Mouse (Mus musculus): Measurements from ENCODE around the gene Slc35g2.

Slc35g2 gene

DNA sequence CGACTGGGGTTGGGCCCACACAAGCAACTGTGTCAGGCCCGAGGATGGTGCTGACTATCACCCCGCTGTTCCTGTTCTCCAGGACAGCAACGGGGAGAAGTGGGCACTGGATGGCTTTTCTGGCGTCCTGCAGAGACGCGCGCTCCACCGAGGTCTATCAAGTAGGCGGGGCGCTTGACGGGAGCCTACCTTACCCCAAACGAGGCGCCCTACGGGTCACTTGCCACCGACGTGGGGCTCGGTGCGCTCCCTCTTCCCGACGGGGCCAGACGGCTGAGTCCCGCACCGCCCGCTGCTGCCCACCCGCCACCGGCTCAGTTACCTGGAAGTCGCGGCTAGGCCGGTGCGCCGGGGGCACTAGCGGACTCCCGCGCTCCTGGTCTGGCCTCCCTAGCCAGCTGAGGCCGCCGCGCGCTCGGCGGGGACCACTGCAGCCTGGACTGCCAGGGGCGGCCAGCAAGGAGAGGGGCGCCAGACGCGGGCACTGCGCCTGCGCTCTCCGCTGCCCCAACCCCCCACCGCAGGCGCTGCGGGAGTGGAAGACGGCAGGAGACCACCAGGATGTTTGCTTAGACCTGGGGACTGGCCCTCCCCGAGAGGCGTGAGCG is at the start of gene Slc35g2:
Gene Slc35g2, minus strand, starts transcription at position 465 of the 608 bp plus-strand sequence.
- peak; percentile 40 for DNase-seq (ENCODE audit: low spot score)

DNA sequence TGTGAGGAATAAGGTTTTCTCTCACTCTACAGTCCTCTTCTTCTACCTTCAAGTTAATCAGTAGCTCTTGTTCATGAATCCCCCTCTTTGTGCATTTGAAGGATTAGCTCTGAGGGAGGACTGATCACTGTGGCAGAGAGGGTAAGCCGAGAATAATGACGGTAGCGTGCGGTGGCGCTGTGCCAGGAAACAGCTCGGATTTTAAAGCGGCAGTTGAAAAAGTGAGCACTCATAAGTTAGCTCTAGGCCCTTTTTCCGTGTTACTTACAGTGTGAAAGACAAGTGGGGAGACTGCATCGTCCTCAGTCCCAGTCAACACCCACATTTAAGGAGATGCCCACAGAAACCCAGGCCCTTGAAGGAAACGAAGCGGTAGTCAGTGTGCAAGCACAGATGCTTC is 46.1 kb upstream of the Slc35g2 start:
- DNase-seq (ENCODE audit: low spot score): no peak

- no peak for DNase-seq (ENCODE audit: low spot score)
Observed at GRCm38 (mm10) chr9:100613501-100614071, 42.7 kb upstream of the Slc35g2 start.

GRCm38 (mm10) chr9:100605985-100606554 is 35.2 kb upstream of the Slc35g2 start:
- no peak for DNase-seq (ENCODE audit: low spot score)

GRCm38 (mm10) chr9:100605522-100605921 is 34.6 kb upstream of the Slc35g2 start:
- DNase-seq (ENCODE audit: low spot score): no peak

GRCm38 (mm10) chr9:100603156-100603555 is 32.3 kb upstream of the Slc35g2 start:
- no peak for DNase-seq (ENCODE audit: low spot score)

DNA sequence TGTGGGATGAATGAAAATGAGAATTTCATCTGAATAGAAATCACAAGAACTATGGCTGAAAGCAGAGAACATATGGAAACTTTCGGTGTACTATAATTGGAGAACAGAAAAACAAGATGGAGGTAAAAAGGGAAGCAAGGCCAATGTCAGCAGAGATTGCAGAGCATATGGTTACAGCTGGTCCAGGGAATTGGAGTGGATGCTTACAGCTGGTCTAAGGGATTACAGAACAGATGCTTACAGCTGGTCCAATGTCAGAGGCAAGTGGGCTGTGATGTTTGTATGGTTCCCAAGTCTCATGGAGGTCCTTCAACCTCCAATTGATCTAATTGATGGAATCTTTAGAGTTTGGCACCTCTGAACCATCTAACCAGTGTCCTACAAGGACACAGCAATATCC is 31.2 kb upstream of the Slc35g2 start:
- DNase-seq (ENCODE audit: low spot score): no peak

- DNase-seq (ENCODE audit: low spot score): no peak
Observed at GRCm38 (mm10) chr9:100599761-100600328, 29.0 kb upstream of the Slc35g2 start.

- no peak for DNase-seq (ENCODE audit: low spot score)
Observed at GRCm38 (mm10) chr9:100597546-100597945, 26.7 kb upstream of the Slc35g2 start, which contains the start of gene Stag1. TSS of gene Stag1 (plus strand) at chr9:100597798.

- DNase-seq (ENCODE audit: low spot score): no peak
Observed at GRCm38 (mm10) chr9:100596317-100596716, 25.4 kb upstream of the Slc35g2 start.

GRCm38 (mm10) chr9:100590462-100590861 is 19.6 kb upstream of the Slc35g2 start:
- no peak for DNase-seq (ENCODE audit: low spot score)

GRCm38 (mm10) chr9:100584031-100584430 is 13.1 kb upstream of the Slc35g2 start:
- DNase-seq (ENCODE audit: low spot score): no peak

- no peak for DNase-seq (ENCODE audit: low spot score)
Observed at GRCm38 (mm10) chr9:100582883-100583575, 12.1 kb upstream of the Slc35g2 start.

DNA sequence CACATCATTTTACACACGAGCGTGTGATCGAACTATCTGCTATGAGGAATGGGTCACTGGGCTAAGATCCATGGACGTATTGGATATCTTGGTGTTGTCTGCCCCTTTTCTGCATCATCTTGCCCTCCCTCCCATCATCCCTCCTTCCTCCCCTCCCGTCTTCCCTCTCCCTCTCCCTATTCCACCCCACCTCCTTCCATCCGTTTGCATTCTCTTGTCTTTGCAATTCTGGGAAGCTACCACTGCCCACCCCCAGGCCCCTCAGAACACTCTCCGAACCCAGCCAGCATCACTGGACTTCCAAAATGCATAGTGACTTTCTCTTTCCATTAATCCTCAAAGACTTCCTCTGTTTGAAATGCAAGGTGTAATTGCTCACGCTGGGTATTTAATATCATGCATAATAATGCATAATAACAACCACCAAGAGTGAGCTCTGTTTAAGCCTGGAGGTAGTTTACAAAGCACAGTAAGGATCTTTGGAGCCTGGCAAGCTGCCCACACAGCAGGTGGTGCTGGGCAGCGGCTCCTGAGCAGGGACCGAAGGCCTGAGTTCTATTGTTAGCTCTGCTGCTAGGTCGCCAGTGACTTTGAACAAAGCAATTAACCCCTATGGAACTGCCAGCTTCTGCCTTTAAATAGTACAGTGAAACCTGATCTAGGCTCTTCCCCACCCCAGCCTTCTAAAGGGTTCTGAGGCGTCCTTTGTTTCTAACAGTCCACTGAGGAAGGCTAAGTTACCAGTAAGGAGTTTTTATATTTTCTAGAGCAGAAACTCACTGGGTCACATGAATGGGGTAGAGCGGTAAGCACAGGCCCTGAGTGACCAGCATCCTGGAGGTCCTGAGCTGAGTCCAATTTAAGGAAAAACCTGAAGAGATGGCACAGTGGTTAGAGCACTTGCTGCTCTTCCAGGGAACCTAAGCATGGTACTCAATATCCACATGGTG is 10.9 kb upstream of the Slc35g2 start:
- peak; percentile 16 for DNase-seq (ENCODE audit: low spot score)

GRCm38 (mm10) chr9:100580196-100580740 is 9.4 kb upstream of the Slc35g2 start:
- no peak for DNase-seq (ENCODE audit: low spot score)

GRCm38 (mm10) chr9:100573942-100574341 is 3.1 kb upstream of the Slc35g2 start:
- no peak for DNase-seq (ENCODE audit: low spot score)

GRCm38 (mm10) chr9:100573300-100573699 is 2.4 kb upstream of the Slc35g2 start:
- no peak for DNase-seq (ENCODE audit: low spot score)

GRCm38 (mm10) chr9:100571511-100571910 is 621 bp upstream of the Slc35g2 start:
- no peak for DNase-seq (ENCODE audit: low spot score)

DNA sequence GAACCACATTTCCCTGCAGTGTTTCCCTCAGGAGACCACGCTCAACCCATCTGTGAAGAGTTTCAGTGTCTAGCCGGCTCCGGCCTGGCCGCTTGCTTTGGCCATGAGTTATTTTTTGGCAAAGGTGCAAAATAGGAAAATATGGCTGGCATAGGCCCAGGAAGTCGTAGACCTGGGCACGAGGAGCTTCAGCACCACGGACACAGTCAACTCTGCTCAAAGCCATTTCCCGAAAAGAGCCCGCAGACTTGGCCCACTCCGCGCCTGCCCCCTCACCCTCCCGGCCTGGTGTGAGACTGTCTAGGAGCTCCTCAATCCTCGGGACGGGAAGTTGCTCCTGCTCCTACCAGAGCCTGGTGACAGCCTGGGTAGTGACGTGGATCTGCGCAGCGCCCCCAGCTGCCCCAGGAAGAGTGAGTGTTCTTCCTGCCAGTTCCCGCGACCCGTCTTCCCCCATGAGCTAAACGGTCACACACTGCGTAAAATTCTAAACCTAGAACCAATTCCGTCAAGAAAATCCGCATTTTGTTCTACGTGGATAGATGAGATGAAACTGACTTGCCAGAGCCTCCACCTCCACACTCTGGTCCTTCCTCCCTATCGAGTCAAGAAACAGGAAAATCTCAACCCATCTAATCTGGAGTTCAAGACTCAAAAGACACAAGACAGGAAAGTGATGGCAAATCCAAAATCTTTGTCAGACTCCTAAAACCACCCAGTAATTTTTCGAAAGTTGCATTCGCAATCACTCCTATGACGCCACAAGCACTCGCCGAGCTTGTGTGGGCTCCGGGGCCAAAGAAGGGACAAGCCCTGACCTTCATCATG is 878 bp downstream of the Slc35g2 start:
- peak; percentile 22 for DNase-seq (ENCODE audit: low spot score)

- DNase-seq (ENCODE audit: low spot score): no peak
Observed at GRCm38 (mm10) chr9:100560251-100560890, 10.5 kb downstream of the Slc35g2 start.

Measured in testis, postnatal 14 days (tissue).